Comparison of ENCODE assay signal across 23 mouse cellular contexts in genomic region chr7:100010711-100011110, GRCm38 (mm10). TPM values are rescaled to one million over a fixed set of nuclear protein-coding genes. Genes with fewer than 3 reads are reported as not detected.
DNase-seq lines count a peak whose midpoint lies in the region; ATAC-seq and TF ChIP-seq lines count a peak whose summit lies in the region.
"Had no signal": no experiment of that assay in that cellular context is flagged by ENCODE, and none has a peak within 500 bp of the region (broad histone marks: within the 10 kb centered on the region; RNA-seq: fewer than 3 reads in every experiment).

No protein-coding gene starts in this region.

- TF ChIP-seq CTCF in gastrocnemius, adult 2 months (IDR thresholded peaks at IDR 0.05): no peak
- TF ChIP-seq CTCF in kidney, adult 2 months (conservative IDR thresholded peaks at IDR 0.05; ENCODE audit: insufficient read depth, insufficient read length, low read depth, low read length): no peak

- peaks cover 3% of the 10 kb centered on the region; the same call in 1 of the 2 replicates for H3K27me3 ChIP-seq in kidney, adult 2 months (replicated peaks; ENCODE audit: control insufficient read depth, insufficient read depth, low read length)
- H3K27me3 ChIP-seq in kidney, embryonic 14.5 days (ENCODE audit: control insufficient read depth, insufficient read depth, low read length): peaks cover 29% of the 10 kb centered on the region

- no peaks in the 10 kb centered on the region for H3K36me3 ChIP-seq in kidney, adult 2 months (ENCODE audit: control insufficient read depth, insufficient read depth, low read length)
- H3K36me3 ChIP-seq in kidney, embryonic 14.5 days (ENCODE audit: control insufficient read depth, insufficient read depth, low read length): no peaks in the 10 kb centered on the region
- H3K36me3 ChIP-seq: embryonic facial prominence, embryonic 13.5 days; heart, embryonic 15.5 days; lung, embryonic 15.5 days; midbrain, embryonic 12.5 days; neural tube, embryonic 13.5 days had no signal

- 42% methylated on average over 5 of the region's 5 CpGs for WGBS in kidney, adult 2 months
- 26% methylated on average over 5 of the region's 5 CpGs for WGBS in kidney, embryonic 14.5 days

- intact Hi-C loops in gastrocnemius, adult 2 months (cut with DNase I): loop anchor here (1.0 to 5.0 kb wide), 2 partner anchors 98 to 112 kb away; partner anchors contain the start of gene Pold3
- intact Hi-C loops in gastrocnemius, postnatal 14 days (cut with DNase I; ENCODE audit: low total_unique reads): no loop called here

- H3K4me2 ChIP-seq in kidney, embryonic 14.5 days (replicated peaks; ENCODE audit: low read depth, low read length): no peak overlapping the region
- H3K4me2 ChIP-seq: embryonic facial prominence, embryonic 13.5 days; heart, embryonic 15.5 days; lung, embryonic 15.5 days; midbrain, embryonic 12.5 days; neural tube, embryonic 13.5 days had no signal

- ATAC-seq in kidney, embryonic 14.5 days (ENCODE audit: low FRiP score, low TSS enrichment): no peak
- ATAC-seq: activated CD4-positive, CD25-positive, alpha-beta regulatory T cell, adult 4 months; inflammation-experienced regulatory T-cells, adult 6 months; Patski had no signal

- peaks cover 15% of the 10 kb centered on the region for H3K4me1 ChIP-seq in kidney, adult 2 months (ENCODE audit: control insufficient read depth, insufficient read depth, low read length)
- H3K4me1 ChIP-seq in kidney, embryonic 14.5 days (ENCODE audit: control insufficient read depth, insufficient read depth, low read length): peaks cover 9% of the 10 kb centered on the region; the same call in 1 of the 2 replicates

- no peak overlapping the region for H3K9ac ChIP-seq in kidney, embryonic 14.5 days (ENCODE audit: low read depth, low read length)
- H3K9ac ChIP-seq: embryonic facial prominence, embryonic 13.5 days; heart, embryonic 15.5 days; lung, embryonic 15.5 days; midbrain, embryonic 12.5 days; neural tube, embryonic 13.5 days had no signal

- no peak for TF ChIP-seq POLR2A in kidney, adult 2 months (IDR thresholded peaks at IDR 0.05; ENCODE audit: low read depth, low read length)

- no peak overlapping the region for H3K4me3 ChIP-seq in gastrocnemius, adult 2 months
- H3K4me3 ChIP-seq in kidney, adult 2 months (ENCODE audit: insufficient read depth, low read depth, low read length): no peak overlapping the region
- H3K4me3 ChIP-seq in kidney, embryonic 14.5 days (ENCODE audit: low read length): no peak overlapping the region
- H3K4me3 ChIP-seq: embryonic facial prominence, embryonic 13.5 days; heart, embryonic 15.5 days; lung, embryonic 15.5 days; midbrain, embryonic 12.5 days; neural tube, embryonic 13.5 days had no signal

- no peaks in the 10 kb centered on the region for H3K9me3 ChIP-seq in kidney, embryonic 14.5 days (ENCODE audit: control insufficient read depth, low read length)
- H3K9me3 ChIP-seq: embryonic facial prominence, embryonic 13.5 days; heart, embryonic 15.5 days; lung, embryonic 15.5 days; midbrain, embryonic 12.5 days; neural tube, embryonic 13.5 days had no signal

- peak; percentile 65 for DNase-seq in gastrocnemius, adult 2 months
- no peak for DNase-seq in gastrocnemius, postnatal 14 days
- peak; percentile 91 for DNase-seq in kidney, adult 2 months
- DNase-seq in embryo, embryonic 10.5 days (ENCODE audit: low spot score): peak; percentile 62
- DNase-seq in gonadal fat pad, adult 2 months (ENCODE audit: low read depth): peak; percentile 40
- DNase-seq in layer of hippocampus, adult 8-10 months (ENCODE audit: low spot score in 2 of 2): no peak
- DNase-seq in cerebellum, postnatal 14 days: no peak
- DNase-seq: cerebellum, adult 11 months; cerebellum, postnatal 36 days; layer of hippocampus, adult 9-11 months; thymus, postnatal 25 days had no signal

- no peak overlapping the region for H3K27ac ChIP-seq in gastrocnemius, adult 2 months
- peak overlapping the region; percentile 77 for H3K27ac ChIP-seq in kidney, adult 2 months (ENCODE audit: insufficient read depth, low read depth, low read length)
- no peak overlapping the region for H3K27ac ChIP-seq in kidney, embryonic 14.5 days (ENCODE audit: low read depth, low read length)
- H3K27ac ChIP-seq: embryonic facial prominence, embryonic 13.5 days; heart, embryonic 15.5 days; lung, embryonic 15.5 days; midbrain, embryonic 12.5 days; neural tube, embryonic 13.5 days had no signal

RNA-seq across cellular contexts. Expression of gene Chrdl2, which starts 4.7 kb away (rescaled TPM):
- total RNA-seq in gastrocnemius, adult 2 months (2021): 1 to 10 TPM; 2.0 to 3.2 TPM
- 1 to 10 TPM; 1.5 to 3.0 TPM for total RNA-seq in gastrocnemius, postnatal 14 days (2021)
- 0.23 and 0.36 TPM in 2 replicates for polyA plus RNA-seq in kidney, adult 2 months (2012; rRNA removed)
- polyA plus RNA-seq in kidney, embryonic 14.5 days (2014; fragmentation: Nextera tagmentation; extraction: Ambion mirVana): 0.32 and 0.84 TPM in 2 replicates
- polyA plus RNA-seq in gonadal fat pad, adult 2 months (2012; rRNA removed): 4.7 and 6.7 TPM in 2 replicates
- under 1 TPM in 2 of 4 experiments, not detected in 2; 0.58 to 0.66 TPM for total RNA-seq in layer of hippocampus, adult 8-10 months (2022)
- total RNA-seq: granulocyte monocyte progenitor cell, adult 5-6 weeks had no signal
- polyA plus RNA-seq: activated CD4-positive, CD25-positive, alpha-beta regulatory T cell, adult 4 months; C2C12; hindbrain, embryonic 11.5 days; inflammation-experienced regulatory T-cells, adult 6 months; lung, embryonic 15.5 days; midbrain, embryonic 12.5 days had no signal

RNA-seq across cellular contexts. Expression of gene Rnf169, which starts 30.5 kb away (rescaled TPM):
- total RNA-seq in gastrocnemius, adult 2 months (2021): 1 to 10 TPM; 8.1 to 10.0 TPM
- 1 to 10 TPM; 6.4 to 7.4 TPM for total RNA-seq in gastrocnemius, postnatal 14 days (2021)
- polyA plus RNA-seq in kidney, adult 2 months (2012; rRNA removed): 5.6 and 5.7 TPM in 2 replicates
- polyA plus RNA-seq in kidney, embryonic 14.5 days (2014; fragmentation: Nextera tagmentation; extraction: Ambion mirVana): 7.3 and 8.2 TPM in 2 replicates
- 3.6 and 4.8 TPM in 2 replicates for polyA plus RNA-seq in gonadal fat pad, adult 2 months (2012; rRNA removed)
- total RNA-seq in layer of hippocampus, adult 8-10 months (2022): 10 to 100 TPM; 27.7 to 34.0 (median 29.0) TPM

Comparison
In these comparisons a context has a peak if more than half of its experiments do, and no peak if none do; other contexts are left out.
1. DNase-seq: peak in gastrocnemius, adult 2 months (single experiment), kidney, adult 2 months (single experiment), embryo, embryonic 10.5 days (single experiment) and gonadal fat pad, adult 2 months (single experiment); none in gastrocnemius, postnatal 14 days (single experiment), layer of hippocampus, adult 8-10 months (0 of 2) and cerebellum, postnatal 14 days (0 of 2).